Mouse (Mus musculus) layer of hippocampus, postnatal 25 days (tissue): ENCODE measurements around the gene Npc1l1. TPM values are rescaled to one million over a fixed set of nuclear protein-coding genes. Genes with fewer than 3 reads are reported as not detected.

ENCODE experiments used
- DNase-seq, 2 experiments: peaks; one replicate each; pipeline ENCODE4 v3.0.0; 2022; ENCODE audit warnings: mixed read lengths in 2 of 2, low spot score in 1 of 2; ENCODE audit errors: extremely low spot score in 1 of 2
- total RNA-seq, 2 experiments: library from RNA; stranded (reverse); gene quantifications; 2 replicates each; pipeline ENCODE4 v1.2.3; 2021

Gene Npc1l1
- total RNA-seq, 2 experiments from 2014 or later, result 0.15 to 0.26 TPM

- no peak for DNase-seq
Observed at GRCm38 (mm10) chr11:6165391-6166081, 64.4 kb downstream of the Npc1l1 start.

GRCm38 (mm10) chr11:6164781-6165180 lies 65.2 kb downstream of the Npc1l1 start:
- no peak for DNase-seq

GRCm38 (mm10) chr11:6163706-6164105 lies 66.2 kb downstream of the Npc1l1 start:
- DNase-seq, result no peak

GRCm38 (mm10) chr11:6163062-6163461 lies 66.9 kb downstream of the Npc1l1 start:
- no peak for DNase-seq

- no peak for DNase-seq
Observed at GRCm38 (mm10) chr11:6161549-6161948, 68.4 kb downstream of the Npc1l1 start.

Other genes with a start within 250 kb of the Npc1l1 start
- 1,000 to 10,000 TPM; 1,142 to 1,238 TPM for gene Camk2b, start 163.8 kb downstream of the Npc1l1 start, total RNA-seq
- gene A730071L15Rik, start 30.1 kb downstream of the Npc1l1 start, total RNA-seq, result under 1 TPM; 0.17 to 0.31 TPM
- 100 to 1,000 TPM; 111 to 113 TPM for gene Nudcd3, start 29.7 kb downstream of the Npc1l1 start, total RNA-seq
- 10 to 100 TPM; 41.4 to 43.1 TPM for gene Ddx56, start 37.6 kb upstream of the Npc1l1 start, total RNA-seq
- 100 to 1,000 TPM; 102 TPM for gene Tmed4, start 44.7 kb upstream of the Npc1l1 start, total RNA-seq
- 100 to 1,000 TPM; 229 to 239 TPM for gene Ogdh, start 61.5 kb upstream of the Npc1l1 start, total RNA-seq
- gene Zmiz2, start 158.9 kb upstream of the Npc1l1 start, total RNA-seq, result 100 to 1,000 TPM; 165 to 189 TPM
- 1,000 to 10,000 TPM; 1,673 to 1,893 TPM for gene Ppia, start 185.3 kb upstream of the Npc1l1 start, total RNA-seq
- 10 to 100 TPM; 40.9 to 42.0 TPM for gene H2afv, start 214.3 kb upstream of the Npc1l1 start, total RNA-seq
- gene Purb, start 245.8 kb upstream of the Npc1l1 start, total RNA-seq, result 100 to 1,000 TPM; 253 to 270 TPM